Mouse (Mus musculus): ENCODE results near the gene March7. TPM values are rescaled to one million over a fixed set of nuclear protein-coding genes. Genes with fewer than 3 reads are reported as not detected.

Gene March7
- total RNA-seq, 4 experiments from 2014 or later, result 42.4 to 76.6 (median 60.0) TPM

DNA sequence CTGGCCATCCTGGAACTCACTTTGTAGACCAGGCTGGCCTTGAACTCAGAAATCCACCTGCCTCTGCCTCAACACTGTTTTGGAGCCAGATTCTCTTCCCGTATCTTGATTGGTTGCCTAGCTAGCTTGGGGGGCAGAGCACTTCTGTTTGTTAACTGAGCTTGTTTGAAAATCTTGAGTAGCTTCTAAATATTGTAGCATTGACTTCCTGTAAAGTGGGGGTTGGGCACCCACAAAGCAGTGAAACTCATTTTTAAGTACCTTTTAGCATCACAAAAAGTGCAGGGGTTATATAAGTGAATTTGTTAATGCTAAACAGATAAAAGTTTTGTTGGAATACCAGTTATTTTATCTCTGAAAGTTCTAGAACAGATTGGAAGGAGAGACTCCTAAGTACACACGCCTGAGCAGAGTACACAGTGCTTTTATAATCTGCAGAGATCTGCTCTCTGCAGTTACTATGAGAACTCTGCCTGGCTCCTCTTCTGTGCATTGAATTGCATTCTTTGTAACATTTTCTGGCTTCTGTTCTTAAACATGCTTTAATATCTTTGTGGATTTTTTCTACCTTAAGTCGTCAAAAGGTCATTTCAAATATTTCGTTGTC lies 7.0 kb downstream of the March7 start:
- DNase-seq, result no peak

DNA sequence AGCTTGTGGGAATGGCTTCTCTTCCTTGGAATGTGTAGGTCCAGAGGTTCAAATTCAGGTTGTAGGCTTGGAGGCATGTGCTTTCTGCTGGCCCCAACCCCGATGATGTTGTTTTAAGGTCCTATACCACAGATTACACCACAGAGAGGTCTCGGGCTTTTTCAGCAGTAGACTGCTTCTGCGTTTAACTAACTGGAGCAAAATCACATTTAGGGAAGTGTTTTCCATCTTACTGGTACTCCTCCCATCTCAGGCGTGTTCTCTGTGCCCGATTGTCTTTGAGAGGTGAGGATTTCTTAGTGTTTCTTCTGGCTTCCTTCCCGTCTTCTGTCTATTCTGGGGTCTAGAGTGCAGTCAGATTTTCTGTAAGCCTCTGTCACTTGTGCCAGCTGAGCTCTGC lies 7.9 kb downstream of the March7 start:
- DNase-seq, result no peak

DNA sequence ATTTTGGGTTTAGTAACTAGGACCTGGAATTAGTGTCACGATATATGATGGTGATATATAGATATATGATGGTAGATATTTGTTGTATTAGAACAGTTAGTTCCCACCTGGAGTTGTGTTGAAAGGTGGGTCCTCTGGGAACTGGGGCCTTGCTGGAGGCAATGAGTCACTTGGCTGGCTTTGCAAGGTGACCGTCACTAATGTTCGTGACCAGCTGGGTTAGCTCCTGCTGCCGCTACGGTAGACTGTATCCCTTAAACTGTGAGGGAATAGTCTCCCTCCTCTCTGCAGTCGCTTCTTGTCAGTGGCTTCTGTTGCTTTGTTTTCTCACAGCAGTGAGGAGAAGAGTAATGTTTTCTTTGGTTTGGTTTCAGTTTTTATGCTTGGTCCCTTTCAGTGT lies 11.5 kb downstream of the March7 start:
- peak; percentile 44 for DNase-seq

DNA sequence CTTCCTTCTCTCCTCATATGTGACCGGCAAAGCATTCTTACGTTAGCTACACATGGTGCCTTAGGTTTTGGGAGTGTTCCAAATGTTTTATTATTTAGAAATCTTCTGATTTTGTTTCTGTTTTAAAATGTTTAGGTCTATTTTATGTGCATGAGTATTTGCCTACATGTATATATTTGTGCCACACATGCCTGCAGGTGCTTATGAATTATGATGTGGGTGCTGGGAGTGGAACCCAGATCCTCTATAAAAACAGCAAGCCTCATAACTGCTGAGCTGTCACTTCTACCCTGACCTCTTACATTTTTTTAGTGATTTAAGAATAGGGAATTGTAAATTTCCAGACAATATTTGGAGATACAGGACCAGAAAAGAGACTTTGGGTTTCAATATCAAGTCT lies 12.3 kb downstream of the March7 start:
- DNase-seq, result no peak

DNA sequence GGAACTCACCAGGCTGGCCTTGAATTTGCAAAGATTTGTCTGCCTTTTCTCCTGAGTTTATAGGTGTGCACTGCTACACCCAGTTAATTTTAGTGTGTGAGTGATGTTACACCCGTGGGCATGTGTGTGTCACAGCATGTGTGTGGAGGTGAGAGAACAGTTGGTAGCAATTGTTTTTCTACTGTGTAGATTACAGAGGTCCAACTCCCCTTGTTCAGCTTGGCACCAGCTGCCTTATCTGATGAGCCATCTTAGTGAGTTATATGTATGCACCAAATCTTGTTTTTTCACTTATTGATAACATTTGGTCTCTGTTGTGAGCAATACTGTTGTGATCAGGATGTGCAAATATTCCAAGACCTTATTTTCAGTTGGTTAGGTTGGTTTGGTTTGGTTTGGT lies 13.8 kb downstream of the March7 start:
- DNase-seq, result no peak

DNA sequence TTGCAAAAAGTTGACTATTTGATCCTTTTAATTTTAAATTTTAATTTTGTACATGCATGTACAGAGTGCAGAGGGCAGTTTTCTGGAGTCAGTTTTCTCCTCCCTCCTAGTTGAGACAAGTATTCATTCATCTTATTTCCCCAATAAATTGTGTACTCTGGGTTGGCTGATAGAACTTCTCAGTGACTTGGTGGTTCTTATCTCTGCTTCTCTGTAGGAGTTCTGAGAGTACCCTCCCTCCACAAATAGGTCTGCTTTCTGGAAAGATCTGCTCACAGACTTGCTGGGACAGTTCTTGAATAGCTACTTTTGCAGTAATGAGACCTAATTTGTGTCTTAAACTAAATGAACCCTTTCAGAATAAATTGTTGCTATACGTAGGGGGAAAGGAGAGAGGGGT lies 18.8 kb downstream of the March7 start:
- no peak for DNase-seq

DNA sequence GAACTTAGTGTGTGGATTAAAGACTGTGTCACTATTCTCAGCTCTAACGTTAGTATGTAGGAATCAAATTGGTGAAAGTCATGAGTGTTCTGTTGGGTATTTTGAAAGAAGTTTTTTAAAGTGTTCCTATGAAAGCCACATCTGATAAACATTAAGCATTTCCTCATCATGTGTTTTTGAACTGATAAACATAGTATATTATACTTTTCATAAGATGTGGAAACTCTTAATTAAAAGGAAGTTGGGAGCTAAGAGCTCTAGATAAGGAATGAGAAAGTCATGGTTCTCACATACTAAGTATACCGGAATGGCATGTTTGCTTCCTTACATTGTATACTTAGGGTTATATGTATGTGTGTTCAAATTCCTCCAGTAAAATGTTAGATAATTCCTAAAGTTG lies 20.7 kb downstream of the March7 start:
- no peak for DNase-seq

DNA sequence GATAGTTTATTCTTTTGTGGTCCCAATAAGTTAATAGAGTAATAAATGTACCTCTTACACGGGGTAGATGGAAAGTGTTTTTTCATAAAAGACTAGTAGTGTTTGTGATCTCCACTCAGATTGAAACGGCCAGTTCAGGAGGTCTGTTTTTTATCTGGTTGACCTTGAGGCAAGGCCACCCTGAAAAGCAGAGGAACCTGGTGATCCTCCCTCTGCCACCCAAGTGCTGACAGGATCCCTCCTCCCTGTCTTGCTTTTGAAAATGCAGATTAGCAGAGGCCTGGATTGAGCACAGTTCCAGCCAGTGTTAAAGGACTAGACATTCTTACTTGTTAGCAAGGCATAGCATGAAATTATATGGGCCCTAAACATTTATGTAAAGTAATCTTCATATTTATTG lies 23.5 kb downstream of the March7 start:
- DNase-seq, result peak; percentile 46

DNA sequence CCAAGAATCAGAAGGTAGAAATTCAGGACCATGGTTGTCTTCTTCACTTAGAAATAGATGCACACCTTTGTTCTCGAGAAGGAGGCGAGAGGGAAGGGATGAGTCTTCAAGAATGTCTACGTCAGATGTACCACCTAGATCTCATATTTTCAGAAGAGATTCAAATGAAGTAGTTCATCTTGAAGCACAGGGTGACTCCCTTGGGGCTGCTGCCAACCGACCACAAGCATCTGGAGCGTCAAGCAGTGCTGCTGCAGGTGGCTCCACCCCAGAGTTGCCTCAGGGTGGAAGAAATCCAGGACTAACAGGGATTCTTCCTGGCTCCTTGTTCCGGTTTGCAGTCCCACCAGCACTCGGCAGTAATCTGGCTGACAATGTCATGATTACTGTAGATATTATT lies 24.8 kb downstream of the March7 start:
- no peak for DNase-seq

DNA sequence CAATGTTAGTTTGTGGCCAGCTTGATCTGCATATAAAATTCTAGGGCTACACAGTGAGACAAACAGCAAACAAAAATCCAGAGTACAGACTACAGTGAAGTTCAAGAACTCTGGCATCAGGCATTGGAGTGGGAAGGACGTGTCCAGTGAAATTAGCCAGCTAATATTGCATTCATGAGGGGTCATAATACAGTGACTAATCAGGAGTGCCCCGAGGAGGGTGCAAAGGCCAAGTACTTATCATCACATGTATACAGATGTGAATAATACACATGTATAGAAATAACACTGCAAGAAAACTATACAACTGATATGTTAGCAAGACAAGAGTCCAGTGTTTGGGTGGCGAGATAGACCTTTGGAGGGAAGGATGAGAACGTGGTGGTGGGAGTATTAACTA lies 43.1 kb downstream of the March7 start:
- DNase-seq, result no peak

DNA sequence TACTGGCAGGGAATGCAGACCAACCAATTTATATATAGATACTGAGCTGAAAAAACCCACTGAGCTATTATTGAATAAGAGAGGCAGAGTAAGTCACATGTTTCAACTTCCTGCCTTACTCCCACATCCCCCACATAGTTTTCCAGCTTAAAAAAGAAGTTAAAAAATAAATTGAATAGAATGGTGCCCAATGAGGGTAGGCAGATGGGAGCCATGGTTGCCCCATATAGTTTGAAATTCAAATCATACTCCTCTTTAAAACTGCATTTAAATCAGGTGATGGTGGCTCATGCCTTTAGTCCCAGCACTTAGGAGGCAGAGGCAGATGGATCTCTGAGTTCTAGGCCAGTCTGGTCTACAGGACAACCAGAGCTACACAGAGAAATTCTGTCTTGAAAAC lies 43.8 kb downstream of the March7 start:
- DNase-seq, result no peak

DNA sequence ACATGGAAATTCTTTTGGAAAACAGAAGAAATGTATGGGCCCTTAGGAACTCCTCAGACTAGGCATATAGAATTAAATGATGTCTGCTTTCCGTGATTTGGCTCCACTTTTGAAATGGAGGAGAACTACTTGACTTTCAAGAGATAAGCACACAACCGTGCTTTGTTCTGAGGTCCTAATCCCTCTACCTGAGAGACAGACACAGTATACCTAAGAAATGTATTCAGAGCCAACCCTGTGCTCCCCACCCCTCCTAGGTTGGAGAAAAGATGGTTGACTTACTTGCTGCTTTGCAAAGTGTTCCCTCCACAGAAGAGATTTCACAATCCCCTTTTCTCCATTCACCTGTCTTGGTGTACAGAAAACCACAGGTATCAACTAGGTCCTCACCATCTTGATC lies 47.1 kb downstream of the March7 start:
- DNase-seq, result no peak

DNA sequence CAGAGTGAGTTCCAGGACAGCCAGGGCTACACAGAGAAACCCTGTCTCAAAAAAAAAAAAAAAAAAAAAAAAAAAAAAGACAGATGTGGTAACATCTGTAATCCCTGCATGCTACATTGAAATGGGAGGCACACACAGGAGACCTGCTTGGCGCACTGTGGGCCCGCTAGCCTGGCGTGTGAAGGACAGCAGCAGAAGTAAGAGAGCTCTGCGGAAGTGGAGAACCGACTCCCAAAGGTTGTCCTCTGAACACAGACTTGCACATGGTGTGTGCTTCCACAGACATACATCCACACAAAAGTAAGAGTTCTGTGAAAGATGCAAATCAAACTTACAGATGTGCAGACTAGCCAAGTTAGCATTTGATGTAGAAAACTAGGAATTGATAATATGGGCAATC lies 49.5 kb downstream of the March7 start:
- no peak for DNase-seq

DNA sequence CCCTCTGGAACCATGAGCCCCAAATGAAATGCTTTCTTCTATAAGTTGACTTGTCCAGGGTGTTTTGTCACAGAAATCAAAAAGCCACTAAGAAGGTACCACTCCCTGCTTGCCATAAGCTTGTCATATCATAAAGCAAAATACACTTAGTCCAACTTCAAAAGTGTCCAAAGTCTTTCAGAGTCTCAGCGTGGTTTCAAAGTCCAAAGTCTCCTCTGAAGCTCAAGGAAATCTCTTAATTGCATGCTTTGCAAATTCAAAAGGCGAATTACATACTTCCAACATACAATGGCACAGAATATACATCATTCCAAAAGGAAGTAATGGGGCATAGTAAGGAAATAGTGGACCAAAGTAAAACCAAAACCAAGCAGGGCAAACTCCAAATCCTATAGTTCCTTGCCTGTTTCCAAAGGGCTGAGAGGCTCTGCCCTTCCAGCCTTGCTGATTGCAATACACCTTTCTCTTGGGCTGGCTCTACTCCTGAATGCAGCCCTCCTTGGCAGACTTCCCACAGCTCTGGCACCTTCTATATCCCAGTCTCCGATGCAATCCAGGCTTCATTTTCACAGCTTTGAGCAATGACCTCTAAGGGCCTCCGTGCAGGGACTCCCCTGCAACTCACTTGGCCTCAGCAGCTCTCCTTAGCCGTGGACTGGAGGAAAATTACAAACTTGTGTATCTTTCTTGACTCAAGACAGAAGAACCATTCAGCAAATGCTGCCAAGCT lies 51.1 kb downstream of the March7 start:
- no peak for DNase-seq

DNA sequence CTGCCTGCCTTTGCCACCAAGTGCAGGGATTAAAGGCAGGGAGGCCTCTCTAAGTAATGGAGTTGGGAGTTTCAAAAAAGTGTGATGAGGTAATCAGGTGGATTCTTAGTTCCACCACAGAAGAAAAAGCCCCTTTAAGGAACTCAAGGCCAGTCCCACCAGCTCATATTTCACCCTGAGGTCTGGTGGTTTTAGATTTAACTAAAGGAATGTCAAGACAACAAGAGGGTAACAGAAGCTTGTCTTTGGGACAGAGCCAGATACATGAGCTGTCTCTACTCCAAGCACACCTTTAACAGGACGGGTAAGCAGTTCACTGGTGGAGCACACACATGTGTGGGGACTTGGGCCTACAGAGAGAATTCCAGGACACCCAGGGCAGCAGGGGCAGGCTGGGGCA lies 57.9 kb downstream of the March7 start:
- DNase-seq, result no peak

DNA sequence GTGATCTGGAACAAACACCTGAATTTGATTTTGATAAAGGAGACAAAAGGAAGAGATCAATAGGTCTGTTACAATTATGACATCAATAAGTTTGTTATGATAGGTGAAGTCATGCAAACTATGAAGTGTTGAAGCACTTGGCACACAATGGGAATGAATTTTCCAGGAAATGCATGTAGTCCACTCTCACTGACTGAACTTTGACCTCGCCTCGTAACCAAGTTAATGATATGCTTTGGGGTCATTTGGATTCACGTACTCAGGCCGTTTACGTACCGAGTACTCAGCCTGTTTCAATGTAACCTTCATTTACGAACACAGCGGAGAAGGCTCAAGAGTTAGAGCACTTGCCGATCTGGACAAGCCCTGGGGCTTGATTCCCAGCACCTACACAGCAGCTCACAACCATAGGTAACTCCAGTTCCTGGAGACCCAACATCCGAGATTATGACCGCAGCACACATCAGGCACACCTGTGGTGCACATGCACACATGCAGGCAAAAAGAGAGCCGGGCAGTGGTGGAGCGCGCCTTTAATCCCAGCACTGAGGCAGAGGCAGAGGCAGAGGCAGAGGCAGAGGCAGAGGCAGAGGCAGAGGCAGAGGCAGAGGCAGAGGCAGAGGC lies 60.3 kb downstream of the March7 start:
- no peak for DNase-seq

DNA sequence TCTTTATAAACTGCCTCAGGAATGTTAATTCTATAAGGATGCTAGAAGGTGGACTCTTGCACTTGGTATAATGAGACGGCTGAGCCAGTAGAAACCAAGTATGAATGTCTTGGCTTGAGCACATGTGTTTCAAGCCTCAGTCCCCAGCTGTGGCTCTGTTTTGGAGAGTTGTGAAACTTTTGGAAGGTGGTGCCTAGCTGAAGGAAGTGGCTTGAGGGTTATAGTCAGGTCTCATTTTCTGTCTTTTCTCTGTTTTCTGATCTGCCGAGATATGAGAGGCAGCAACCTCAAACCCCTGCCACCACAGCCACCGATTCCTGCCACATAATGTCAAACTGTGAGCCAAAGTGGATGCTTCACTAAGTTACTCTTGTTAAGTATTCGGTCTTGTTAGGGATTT lies 68.9 kb downstream of the March7 start:
- DNase-seq, result no peak

DNA sequence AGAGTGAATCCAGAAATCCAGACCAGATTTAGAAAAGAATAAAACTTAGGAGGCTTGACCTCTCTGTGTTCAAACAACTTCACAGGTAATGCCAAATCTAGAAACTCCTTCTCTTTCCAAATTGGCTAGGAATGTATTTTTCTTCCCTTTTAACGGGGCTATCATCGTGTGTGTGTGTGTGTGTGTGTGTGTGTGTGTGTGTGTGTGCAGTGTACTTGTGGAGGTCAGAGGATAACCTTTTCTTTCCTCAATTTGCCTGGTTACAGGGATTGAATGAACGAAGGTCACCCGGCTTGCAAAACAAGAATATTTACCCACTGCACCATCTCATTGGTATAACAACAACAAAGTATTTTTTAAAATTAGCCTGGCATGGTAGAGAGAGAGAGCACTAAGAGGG lies 72.9 kb downstream of the March7 start:
- no peak for DNase-seq

DNA sequence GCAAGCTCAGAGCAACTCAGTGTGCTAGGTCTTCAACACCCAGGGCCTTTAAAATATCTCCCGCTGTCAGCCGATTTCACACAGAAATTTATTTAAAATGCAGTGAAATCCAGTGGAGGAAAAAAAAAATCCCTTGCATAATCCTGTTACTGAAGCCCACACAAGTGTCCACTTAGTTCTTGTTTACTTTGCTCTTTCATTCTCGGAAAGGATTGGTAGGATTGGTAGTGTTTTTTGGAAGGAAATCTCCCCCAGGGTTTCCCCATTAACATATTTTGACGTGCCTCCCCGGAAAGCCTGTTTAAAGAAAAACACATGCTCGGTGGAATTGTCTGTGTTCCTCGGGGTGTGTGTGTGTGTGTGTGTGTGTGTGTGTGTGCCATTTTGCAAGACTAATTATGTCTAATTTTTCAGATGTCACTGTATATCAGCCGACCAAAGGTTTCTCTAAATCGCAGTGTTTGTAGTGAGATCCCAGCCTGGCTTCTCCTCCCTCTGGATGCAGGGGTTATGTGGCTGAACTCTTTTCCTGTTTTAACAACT lies 73.6 kb downstream of the March7 start:
- DNase-seq, result no peak

DNA sequence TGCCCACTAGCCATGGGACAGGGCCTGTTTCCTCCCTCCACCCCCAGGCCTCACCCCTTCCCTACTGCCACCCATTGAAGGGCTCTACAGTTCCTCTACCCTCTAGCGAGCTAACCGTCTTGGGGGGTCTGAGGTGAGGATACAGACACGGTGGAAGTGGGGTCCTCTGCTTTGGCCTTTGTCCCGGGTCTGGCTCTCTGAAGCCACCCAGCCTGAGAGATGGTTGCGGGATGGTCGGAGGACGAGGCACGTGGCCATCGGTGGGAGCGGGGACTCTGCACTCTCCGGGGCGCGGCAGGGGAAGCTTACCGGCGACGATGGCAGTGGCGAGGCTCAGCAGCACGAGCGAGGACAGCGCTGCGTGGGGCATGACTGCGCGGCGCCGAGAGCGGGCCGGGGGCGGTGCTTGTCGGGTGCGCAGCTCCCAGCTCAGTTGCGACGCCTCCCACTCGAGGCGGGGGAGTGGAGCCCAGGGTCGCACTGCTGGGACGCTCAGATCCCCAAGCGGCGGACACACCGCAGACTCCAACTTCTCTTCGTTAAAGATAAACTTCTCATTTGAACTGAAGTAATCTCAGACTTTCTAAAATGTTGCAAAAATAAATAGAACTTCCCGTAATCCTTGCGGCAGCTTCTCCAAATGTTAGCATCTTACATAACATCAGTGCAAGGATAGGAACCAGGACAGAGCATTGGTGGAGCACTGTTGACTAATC lies 74.2 kb downstream of the March7 start:
- DNase-seq, result peak; percentile 64

DNA sequence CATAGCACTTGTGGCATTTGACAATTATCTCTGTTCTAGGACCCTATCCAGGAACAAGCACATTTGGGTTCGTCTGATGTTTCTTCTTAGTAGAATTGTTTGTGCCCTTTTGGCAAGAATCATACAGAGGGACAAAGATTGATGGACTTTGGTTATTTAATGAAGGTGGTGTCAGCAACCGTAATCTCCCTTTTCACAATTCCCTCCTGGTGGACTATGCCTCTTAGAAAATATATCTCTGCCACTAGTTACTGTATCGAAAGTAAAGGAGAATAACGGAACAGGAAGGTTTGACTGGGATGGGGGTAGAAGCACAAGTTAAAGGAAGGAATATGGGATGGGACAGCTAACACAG lies 74.8 kb downstream of the March7 start, which contains the start of gene Cd302:
Gene Cd302 (minus strand): TSS at position 22 of the 355 bp plus-strand sequence.
- no peak for DNase-seq

DNA sequence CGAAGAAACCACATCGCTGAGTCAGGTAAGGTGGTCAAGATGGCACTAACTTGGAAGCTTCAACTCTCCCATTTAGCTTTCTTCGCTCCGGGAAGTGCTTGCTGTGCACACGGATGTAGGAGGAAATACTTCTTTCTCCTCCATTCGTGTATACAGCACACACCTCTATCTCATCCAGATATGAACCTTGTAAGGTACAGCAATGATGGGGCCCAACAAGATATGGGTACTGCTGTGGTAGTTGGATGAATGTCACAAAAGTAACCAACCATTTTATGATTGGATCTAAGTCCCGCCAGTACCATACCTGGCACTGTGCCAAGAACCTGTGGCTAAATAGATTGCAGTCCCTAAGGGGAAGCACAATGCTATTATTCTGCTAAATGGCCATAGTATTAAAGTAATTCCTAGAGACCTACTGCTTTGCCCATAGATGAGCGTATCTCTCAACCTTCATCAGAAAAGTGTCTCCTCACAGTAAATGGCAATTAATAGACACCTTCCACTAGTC lies 75.5 kb downstream of the March7 start:
- no peak for DNase-seq

DNA sequence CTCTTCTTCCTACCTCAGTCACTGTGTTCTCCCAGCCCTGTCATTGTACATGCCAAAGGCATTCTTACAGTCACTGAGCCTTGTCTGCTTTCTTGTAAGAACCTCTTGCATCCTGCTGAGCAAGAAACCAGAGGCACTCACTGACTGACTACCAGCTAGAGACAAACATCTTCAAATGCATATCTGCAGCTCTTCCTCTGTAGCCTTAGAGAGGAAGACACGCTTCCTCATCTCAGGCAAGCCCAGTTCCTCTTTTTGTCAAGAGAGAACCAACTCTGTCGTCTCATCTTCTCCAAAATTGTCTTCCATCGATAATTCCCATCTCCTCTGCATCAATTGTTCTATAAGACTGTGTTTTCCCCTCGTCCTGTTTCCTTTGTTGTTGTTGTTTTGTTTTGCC lies 78.9 kb downstream of the March7 start:
- DNase-seq, result no peak
